Mouse (Mus musculus): ENCODE results near the gene Vwa7. TPM values are rescaled to one million over a fixed set of nuclear protein-coding genes. Genes with fewer than 3 reads are reported as not detected.

The Vwa7 gene
- polyA plus RNA-seq, 1 experiment, result 0.26 TPM

DNA sequence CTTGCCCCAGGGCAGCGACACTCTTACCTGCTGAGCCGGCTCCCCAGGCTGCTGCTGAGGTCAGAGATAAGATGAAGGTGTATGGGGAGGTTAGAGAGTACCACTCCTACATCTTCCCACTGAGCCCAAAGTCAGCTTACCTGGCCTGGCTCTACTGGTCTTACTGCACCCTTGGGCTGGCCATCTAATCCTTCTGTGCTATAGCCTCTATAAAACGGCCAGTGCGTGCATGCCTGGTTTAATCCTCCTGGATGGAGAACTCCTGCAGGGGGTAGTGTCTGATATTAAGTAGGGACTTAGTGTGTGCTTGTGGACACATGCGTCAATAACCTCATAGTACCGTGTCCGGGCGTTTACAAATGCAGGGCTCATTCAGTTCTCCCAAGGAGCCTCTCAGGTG is 4.2 kb downstream of the Vwa7 start:
- no peak for TF ChIP-seq POLR2A (IDR thresholded peaks at IDR 0.05; ENCODE audit: low read depth, low read length)
- TF ChIP-seq CTCF (IDR thresholded peaks at IDR 0.05; ENCODE audit: borderline replicate concordance, insufficient read depth, low read length), result no peak
- Histone ChIP-seq H3K27ac (ENCODE audit: insufficient read depth, low read length) (no peak overlapping the region), H3K4me3 (ENCODE audit: insufficient read depth, low read length) (no peak overlapping the region), H3K4me1 (ENCODE audit: control insufficient read depth, insufficient read depth, low read length) (no peaks in the 10 kb centered on the region)

DNA sequence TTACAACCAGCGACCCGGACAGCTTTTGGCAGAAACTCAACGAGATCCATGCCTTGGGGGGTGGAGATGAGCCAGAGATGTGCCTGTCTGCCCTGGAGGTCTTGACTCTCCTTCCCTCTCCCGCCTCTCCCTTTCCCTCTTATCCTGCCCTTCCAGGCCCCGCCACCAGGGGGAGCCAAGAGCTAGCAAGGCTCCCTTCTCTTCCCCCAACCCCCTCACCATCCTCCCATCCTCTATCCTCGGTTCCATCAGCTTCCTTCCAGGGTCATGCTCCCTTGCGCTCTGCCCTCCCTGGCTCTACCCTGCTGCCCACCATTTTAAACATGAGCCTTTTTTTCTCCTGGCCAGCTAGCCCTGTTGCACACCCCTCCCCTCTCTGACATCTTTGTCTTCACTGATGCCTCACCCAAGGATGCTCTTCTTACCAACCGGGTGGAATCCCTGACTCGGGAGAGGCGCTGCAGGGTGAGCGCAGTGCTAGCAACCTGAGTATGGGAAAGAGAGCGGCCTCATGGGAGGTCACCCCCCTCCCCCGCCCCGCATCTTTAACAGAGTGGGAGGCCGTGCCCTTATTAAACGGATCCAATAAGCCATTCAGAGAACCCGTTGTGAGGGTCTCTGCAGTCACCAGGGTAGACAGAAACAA is 4.9 kb downstream of the Vwa7 start:
- TF ChIP-seq CTCF (IDR thresholded peaks at IDR 0.05; ENCODE audit: borderline replicate concordance, insufficient read depth, low read length), result peak; percentile 93
- TF ChIP-seq POLR2A (IDR thresholded peaks at IDR 0.05; ENCODE audit: low read depth, low read length), result no peak
- H3K27ac ChIP-seq (ENCODE audit: insufficient read depth, low read length), result no peak overlapping the region
- no peak overlapping the region for H3K4me3 ChIP-seq (ENCODE audit: insufficient read depth, low read length)
- no peaks in the 10 kb centered on the region for H3K4me1 ChIP-seq (ENCODE audit: control insufficient read depth, insufficient read depth, low read length)

DNA sequence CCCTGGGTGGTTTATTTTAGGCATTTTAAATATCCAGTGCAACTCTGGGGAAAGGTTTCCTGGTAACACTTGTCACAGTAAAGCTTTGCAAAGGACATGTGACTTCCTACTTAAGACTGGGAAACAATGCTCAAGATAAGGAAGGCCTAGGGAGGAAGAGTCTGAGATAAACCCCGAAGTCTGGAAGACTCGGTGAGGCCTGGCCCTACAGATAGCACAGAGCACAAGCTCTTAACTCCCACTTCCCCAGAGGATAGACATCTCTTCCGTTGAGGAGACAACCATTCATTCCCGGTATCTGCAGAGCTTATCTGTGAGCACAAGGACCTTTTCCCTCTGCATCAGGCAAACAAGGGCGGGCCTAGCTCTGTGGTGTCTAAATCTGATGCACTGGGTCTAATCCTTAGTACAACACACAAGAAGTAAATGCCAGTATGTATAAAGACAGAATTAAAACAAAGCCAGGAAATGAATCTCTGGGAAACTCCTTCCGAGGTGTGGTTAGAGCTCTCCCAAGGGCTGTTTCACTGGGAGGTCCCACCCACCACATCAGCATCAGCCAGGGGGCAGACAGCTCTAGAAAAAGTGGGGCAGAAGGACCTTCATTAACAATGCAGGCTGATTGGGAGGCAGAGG is 5.6 kb downstream of the Vwa7 start:
- TF ChIP-seq POLR2A (IDR thresholded peaks at IDR 0.05; ENCODE audit: low read depth, low read length), result no peak
- no peak for TF ChIP-seq CTCF (IDR thresholded peaks at IDR 0.05; ENCODE audit: borderline replicate concordance, insufficient read depth, low read length)
- no peak overlapping the region for H3K27ac ChIP-seq (ENCODE audit: insufficient read depth, low read length)
- H3K4me3 ChIP-seq (ENCODE audit: insufficient read depth, low read length), result no peak overlapping the region
- no peaks in the 10 kb centered on the region for H3K4me1 ChIP-seq (ENCODE audit: control insufficient read depth, insufficient read depth, low read length)

DNA sequence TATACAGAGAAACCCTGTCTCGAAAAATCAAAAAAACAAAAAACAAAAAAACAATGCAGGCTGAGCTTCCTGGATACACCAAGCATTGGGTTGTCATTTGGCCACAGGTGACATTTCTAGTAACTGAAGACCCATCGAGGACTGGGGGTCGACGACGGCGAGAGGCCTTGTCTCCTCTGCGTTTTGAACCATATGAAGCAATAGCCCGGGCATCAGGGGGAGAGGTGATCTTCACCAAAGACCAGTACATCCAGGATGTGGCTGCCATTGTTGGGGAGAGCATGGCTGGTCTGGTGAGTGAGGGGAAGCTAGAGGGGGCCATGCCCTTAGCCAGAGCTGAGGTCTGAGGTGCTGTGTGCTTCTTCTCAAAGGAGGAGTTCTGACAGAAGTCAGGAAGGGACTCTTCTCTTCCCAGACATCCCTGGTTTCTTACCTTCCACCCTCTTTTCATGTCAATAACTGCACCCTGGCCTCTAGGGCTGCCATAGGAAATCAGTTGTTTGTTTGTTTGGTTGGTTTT is 6.2 kb downstream of the Vwa7 start:
- no peaks in the 10 kb centered on the region for H3K4me1 ChIP-seq (ENCODE audit: control insufficient read depth, insufficient read depth, low read length)
- TF ChIP-seq POLR2A (IDR thresholded peaks at IDR 0.05; ENCODE audit: low read depth, low read length) (no peak), CTCF (IDR thresholded peaks at IDR 0.05; ENCODE audit: borderline replicate concordance, insufficient read depth, low read length) (no peak)
- no peak overlapping the region for H3K27ac ChIP-seq (ENCODE audit: insufficient read depth, low read length)
- no peak overlapping the region for H3K4me3 ChIP-seq (ENCODE audit: insufficient read depth, low read length)

DNA sequence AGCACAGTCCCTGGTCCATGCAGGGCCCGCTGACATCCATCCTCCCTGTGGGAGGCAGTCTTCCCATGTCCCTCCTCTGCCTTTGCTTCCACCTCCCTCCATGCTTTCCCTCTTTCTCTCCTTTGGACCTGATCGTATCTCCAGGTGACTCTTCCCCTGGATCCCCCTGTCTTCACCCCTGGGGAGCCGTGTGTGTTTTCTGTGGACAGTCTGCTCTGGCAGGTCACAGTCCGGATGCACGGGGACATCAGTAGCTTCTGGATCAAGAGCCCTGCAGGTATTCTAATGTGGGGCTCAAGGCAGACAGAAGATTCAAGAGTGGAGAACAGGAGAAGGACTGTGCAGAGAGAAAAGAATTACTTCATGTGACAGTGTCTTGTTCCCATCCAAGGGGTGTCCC is 6.8 kb downstream of the Vwa7 start:
- no peak overlapping the region for H3K4me3 ChIP-seq (ENCODE audit: insufficient read depth, low read length)
- H3K27ac ChIP-seq (ENCODE audit: insufficient read depth, low read length), result no peak overlapping the region
- TF ChIP-seq POLR2A (IDR thresholded peaks at IDR 0.05; ENCODE audit: low read depth, low read length) (no peak), CTCF (IDR thresholded peaks at IDR 0.05; ENCODE audit: borderline replicate concordance, insufficient read depth, low read length) (no peak)
- H3K4me1 ChIP-seq (ENCODE audit: control insufficient read depth, insufficient read depth, low read length), result no peaks in the 10 kb centered on the region

DNA sequence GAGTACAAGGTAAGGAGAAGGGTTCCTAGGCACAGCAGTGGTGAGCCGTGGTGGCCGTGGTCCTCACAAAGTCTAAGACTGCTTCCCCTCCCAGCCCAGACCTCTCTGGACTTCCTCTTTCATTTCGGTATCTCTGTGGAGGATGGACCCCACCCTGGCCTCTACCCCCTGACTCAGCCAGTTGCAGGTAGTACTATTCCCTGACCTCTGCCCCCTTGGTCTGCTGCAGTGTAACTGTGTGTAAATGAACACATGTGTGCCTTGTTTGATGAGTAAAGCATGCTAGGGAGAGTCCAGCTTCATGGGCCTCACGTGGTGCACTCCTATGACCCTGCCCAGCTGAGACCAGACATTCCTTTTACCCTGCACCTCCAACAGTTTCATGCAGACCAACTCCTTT is 7.4 kb downstream of the Vwa7 start:
- Histone ChIP-seq H3K4me3 (ENCODE audit: insufficient read depth, low read length) (no peak overlapping the region), H3K4me1 (ENCODE audit: control insufficient read depth, insufficient read depth, low read length) (no peaks in the 10 kb centered on the region), H3K27ac (ENCODE audit: insufficient read depth, low read length) (no peak overlapping the region)
- TF ChIP-seq CTCF (IDR thresholded peaks at IDR 0.05; ENCODE audit: borderline replicate concordance, insufficient read depth, low read length) (no peak), POLR2A (IDR thresholded peaks at IDR 0.05; ENCODE audit: low read depth, low read length) (no peak)

DNA sequence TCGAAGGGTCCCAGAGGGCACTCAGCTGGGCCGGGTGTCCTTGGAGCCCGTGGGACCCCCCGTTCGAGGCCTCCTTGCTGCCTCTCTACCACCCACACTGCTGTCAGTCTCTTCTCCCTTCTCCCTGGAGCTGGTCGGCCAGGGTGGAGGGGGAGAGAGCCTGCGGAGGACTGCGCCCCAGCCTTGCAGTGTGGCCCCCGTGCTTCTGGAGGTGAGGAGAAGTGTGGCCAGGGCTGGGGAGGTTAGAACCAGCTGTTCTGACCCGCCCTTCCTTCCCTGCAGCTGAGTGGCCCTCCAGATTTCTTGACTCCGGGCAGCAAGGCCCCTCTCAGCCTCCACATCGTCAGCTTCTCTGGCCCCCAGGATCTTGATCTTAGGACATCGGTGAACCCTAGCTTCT is 7.9 kb downstream of the Vwa7 start:
- H3K27ac ChIP-seq (ENCODE audit: insufficient read depth, low read length), result no peak overlapping the region
- TF ChIP-seq POLR2A (IDR thresholded peaks at IDR 0.05; ENCODE audit: low read depth, low read length), result no peak
- no peak for TF ChIP-seq CTCF (IDR thresholded peaks at IDR 0.05; ENCODE audit: borderline replicate concordance, insufficient read depth, low read length)
- no peak overlapping the region for H3K4me3 ChIP-seq (ENCODE audit: insufficient read depth, low read length)
- H3K4me1 ChIP-seq (ENCODE audit: control insufficient read depth, insufficient read depth, low read length), result no peaks in the 10 kb centered on the region

DNA sequence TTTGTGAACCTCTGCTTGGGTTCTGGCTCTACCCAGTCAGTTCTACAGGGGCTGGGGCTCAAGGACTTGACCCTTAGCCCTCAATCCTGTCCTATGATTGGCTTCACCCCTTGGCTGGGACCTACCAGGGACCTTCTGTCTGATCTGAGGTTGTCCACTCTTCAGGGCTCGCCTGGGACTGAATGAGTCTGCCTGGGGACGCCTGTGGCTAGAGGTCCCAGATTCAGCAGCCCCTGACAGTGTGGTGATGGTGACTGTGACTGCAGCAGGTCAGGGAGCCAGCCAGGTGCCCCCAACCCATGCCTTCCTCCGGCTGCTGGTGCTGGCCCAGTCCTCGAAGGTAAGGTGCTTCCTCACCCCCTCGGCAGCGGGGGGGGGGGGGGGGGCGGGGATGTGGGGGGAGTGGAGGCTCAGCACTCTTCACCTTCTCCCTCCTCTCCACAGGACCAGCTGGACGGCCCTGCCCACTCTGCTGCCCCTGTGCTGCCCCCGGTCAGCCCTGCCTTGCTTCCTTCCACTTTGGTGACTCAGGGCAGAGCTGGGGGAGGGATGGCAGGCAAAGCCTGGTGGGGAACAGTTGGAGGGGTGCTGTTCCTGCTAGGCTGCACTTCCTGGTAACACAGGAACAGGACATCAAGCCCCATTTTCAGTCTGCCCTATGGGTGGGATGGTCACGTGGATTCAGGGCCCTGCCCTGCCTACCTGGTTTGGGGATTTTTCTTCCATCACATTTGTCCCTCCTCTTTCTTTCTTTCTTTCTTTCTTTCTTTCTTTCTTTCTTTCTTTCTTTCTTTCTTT is 8.5 kb downstream of the Vwa7 start:
- no peak overlapping the region for H3K27ac ChIP-seq (ENCODE audit: insufficient read depth, low read length)
- no peaks in the 10 kb centered on the region for H3K4me1 ChIP-seq (ENCODE audit: control insufficient read depth, insufficient read depth, low read length)
- H3K4me3 ChIP-seq (ENCODE audit: insufficient read depth, low read length), result no peak overlapping the region
- TF ChIP-seq POLR2A (IDR thresholded peaks at IDR 0.05; ENCODE audit: low read depth, low read length), result no peak
- TF ChIP-seq CTCF (IDR thresholded peaks at IDR 0.05; ENCODE audit: borderline replicate concordance, insufficient read depth, low read length), result no peak

DNA sequence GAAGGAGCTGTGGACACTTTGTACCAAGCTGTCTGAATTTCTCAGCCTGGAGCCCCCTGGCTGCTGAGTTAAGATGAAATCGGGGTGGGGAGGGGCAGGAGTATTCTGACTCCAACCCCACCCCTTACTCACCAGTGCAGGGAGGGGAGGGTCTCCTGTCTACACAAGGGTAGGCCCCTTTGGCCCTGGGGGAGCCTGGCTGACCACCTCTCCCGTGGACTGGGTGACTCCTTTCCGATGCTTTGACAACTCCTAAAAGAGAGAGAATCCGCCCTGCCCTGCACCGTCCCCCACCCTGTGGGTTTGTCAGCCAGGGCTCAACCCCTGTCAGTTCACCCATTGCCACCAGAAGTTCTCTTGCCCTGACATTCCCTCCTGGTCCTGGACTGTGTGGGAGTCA is 9.8 kb downstream of the Vwa7 start:
- no peaks in the 10 kb centered on the region for H3K4me1 ChIP-seq (ENCODE audit: control insufficient read depth, insufficient read depth, low read length)
- no peak overlapping the region for H3K27ac ChIP-seq (ENCODE audit: insufficient read depth, low read length)
- no peak overlapping the region for H3K4me3 ChIP-seq (ENCODE audit: insufficient read depth, low read length)
- TF ChIP-seq POLR2A (IDR thresholded peaks at IDR 0.05; ENCODE audit: low read depth, low read length), result no peak
- TF ChIP-seq CTCF (IDR thresholded peaks at IDR 0.05; ENCODE audit: borderline replicate concordance, insufficient read depth, low read length), result no peak
